ENCODE assay signal across 8 mouse cellular contexts in genomic region chr2:170147661-170148153, GRCm38 (mm10). TPM values are rescaled to one million over a fixed set of nuclear protein-coding genes. Genes with fewer than 3 reads are reported as not detected.
A peak's percentile ranks its signal among the peaks of the same experiment; 100 is the strongest.
DNase-seq lines count a peak whose midpoint lies in the region; ATAC-seq and TF ChIP-seq lines count a peak whose summit lies in the region.

Zfp217 (minus strand) TSS chr2:170148103.

- H3K9me3 ChIP-seq in kidney, embryonic 16.5 days (ENCODE audit: low read length): no peaks in the 10 kb centered on the region
- no peaks in the 10 kb centered on the region for H3K9me3 ChIP-seq in hindbrain, embryonic 10.5 days

- peak within 1 kb of the TSS; percentile 26; the same call in 1 of the 2 replicates for H3K4me2 ChIP-seq in kidney, embryonic 16.5 days (replicated peaks; ENCODE audit: low read depth, low read length)

- ATAC-seq in kidney, embryonic 16.5 days (ENCODE audit: low FRiP score, low TSS enrichment): peak; percentile 86
- ATAC-seq in megakaryocyte, adult 5-6 weeks (ENCODE audit: poor library complexity, severe bottlenecking): peak; percentile 72

- H3K27me3 ChIP-seq in C2C12 (ENCODE audit: control insufficient read depth, insufficient read depth, insufficient read length): no peaks in the 10 kb centered on the region
- H3K27me3 ChIP-seq in kidney, embryonic 16.5 days (ENCODE audit: insufficient read depth, low read length): no peaks in the 10 kb centered on the region
- H3K27me3 ChIP-seq in hindbrain, embryonic 10.5 days (ENCODE audit: insufficient read depth, poor library complexity, severe bottlenecking): no peaks in the 10 kb centered on the region; the same call in 1 of the 2 replicates

- WGBS in kidney, embryonic 16.5 days: 45% methylated on average over 14 of the region's 14 CpGs
- 73% methylated on average over 14 of the region's 14 CpGs for WGBS in hindbrain, embryonic 10.5 days

- no peak for TF ChIP-seq CTCF in C2C12 (IDR thresholded peaks at IDR 0.05; ENCODE audit: control insufficient read depth, insufficient read depth, insufficient read length)

- 0 out of 2 replicates have a peak within 1 kb of the TSS, but pooled peaks have one; percentile 22 for H3K9ac ChIP-seq in kidney, embryonic 16.5 days (replicated peaks; ENCODE audit: low read length)

- H3K4me3 ChIP-seq in C2C12 (ENCODE audit: insufficient read depth, poor library complexity, severe bottlenecking): no peak within 1 kb of the TSS
- peak within 1 kb of the TSS; percentile 3; the same call in 1 of the 2 replicates for H3K4me3 ChIP-seq in kidney, embryonic 16.5 days (ENCODE audit: low read length)
- no peak within 1 kb of the TSS for H3K4me3 ChIP-seq in hindbrain, embryonic 10.5 days

- H3K79me2 ChIP-seq in C2C12 (ENCODE audit: control insufficient read depth, insufficient read depth): no peaks in the 10 kb centered on the region

- H3ac ChIP-seq in C2C12 (ENCODE audit: control insufficient read depth, insufficient read length, low read depth): no peak within 1 kb of the TSS

- peak within 1 kb of the TSS; percentile 73 for H3K27ac ChIP-seq in kidney, embryonic 16.5 days (ENCODE audit: low read length)
- no peak within 1 kb of the TSS for H3K27ac ChIP-seq in hindbrain, embryonic 10.5 days

- peak; percentile 84 for DNase-seq in R1 (ENCODE audit: low read depth, low spot score)
- no peak for DNase-seq in gonadal fat pad, adult 2 months (ENCODE audit: low read depth)
- DNase-seq in layer of hippocampus, adult 9-10 months (ENCODE audit: low spot score): no peak
- DNase-seq in hindbrain, embryonic 10.5 days (ENCODE audit: low spot score): no peak
- no peak for DNase-seq in urinary bladder, postnatal 10 days (ENCODE audit: low spot score)

- no peaks in the 10 kb centered on the region for H3K36me3 ChIP-seq in C2C12 (ENCODE audit: control insufficient read depth, insufficient read depth)
- H3K36me3 ChIP-seq in kidney, embryonic 16.5 days (ENCODE audit: insufficient read depth, low read length): no peaks in the 10 kb centered on the region
- H3K36me3 ChIP-seq in hindbrain, embryonic 10.5 days: no peaks in the 10 kb centered on the region

- peaks cover 14% of the 10 kb centered on the region; the same call in 1 of the 2 replicates for H3K4me1 ChIP-seq in kidney, embryonic 16.5 days (ENCODE audit: insufficient read depth, low read length)
- 0 out of 2 replicates have a peak, but pooled peaks cover under 1% of the 10 kb centered on the region for H3K4me1 ChIP-seq in hindbrain, embryonic 10.5 days (replicated peaks)

- no peaks in the 10 kb centered on the region for H3K79me3 ChIP-seq in C2C12 (ENCODE audit: low read depth)

TF ChIP-seq in C2C12, 6 proteins besides CTCF, POLR2A, EP300 and RAD21:
- TF ChIP-seq USF1 (IDR thresholded peaks at IDR 0.05; ENCODE audit: low read depth): no peak
- peak; percentile 50 for TF ChIP-seq MAX (IDR thresholded peaks at IDR 0.05)
- TF ChIP-seq MYOG (IDR thresholded peaks at IDR 0.05; ENCODE audit: control insufficient read depth, extremely low read depth, insufficient read length): no peak
- no peak for TF ChIP-seq CEBPB (IDR thresholded peaks at IDR 0.05; ENCODE audit: low read depth)
- TF ChIP-seq MYOD1 (IDR thresholded peaks at IDR 0.05; ENCODE audit: control insufficient read depth, insufficient read length, low read depth): no peak
- peak; percentile 8 for TF ChIP-seq FOSL1 (IDR thresholded peaks at IDR 0.05; ENCODE audit: insufficient read depth, low read length, poor library complexity, severe bottlenecking)
TF ChIP-seq in C2C12: peak in this region for 2.

RNA-seq across cellular contexts. Expression of gene Zfp217, which starts in this region (rescaled TPM):
- polyA plus RNA-seq in C2C12 (2012; fragmentation: generic; extraction: Trizol): 4.2 TPM
- polyA plus RNA-seq in gonadal fat pad, adult 2 months (2012; rRNA removed): 12.4 and 15.1 TPM in 2 replicates
- polyA plus RNA-seq in kidney, embryonic 16.5 days (2015; fragmentation: Nextera tagmentation; extraction: Ambion mirVana): 4.4 and 5.1 TPM in 2 replicates
- 40.4 and 52.3 TPM in 2 replicates for total RNA-seq in megakaryocyte, adult 5-6 weeks (2015)
- total RNA-seq in megakaryocyte, adult 5-6 weeks (2017): 50.9 and 62.5 TPM in 2 replicates
- 3.0 TPM in 2 replicates for polyA plus RNA-seq in hindbrain, embryonic 10.5 days (2016; fragmentation: Nextera tagmentation; extraction: Ambion mirVana)
